Mouse (Mus musculus): ENCODE measurements around the gene Ifna13. TPM values are rescaled to one million over a fixed set of nuclear protein-coding genes. Genes with fewer than 3 reads are reported as not detected.

Gene Ifna13
- total RNA-seq (2023), result not detected

GRCm38 (mm10) chr4:88644359-88644758 lies at the start of gene Ifna13:
Gene Ifna13, minus strand, starts transcription at chr4:88644459.

GRCm38 (mm10) chr4:88691259-88691658 lies 47.0 kb upstream of the Ifna13 start, which contains the start of gene Ifnab:
Gene Ifnab, minus strand, starts transcription at chr4:88691359.

GRCm38 (mm10) chr4:88683812-88684211 lies 39.6 kb upstream of the Ifna13 start, which contains the start of gene Ifna2:
Gene Ifna2, minus strand, starts transcription at chr4:88683912.

DNA sequence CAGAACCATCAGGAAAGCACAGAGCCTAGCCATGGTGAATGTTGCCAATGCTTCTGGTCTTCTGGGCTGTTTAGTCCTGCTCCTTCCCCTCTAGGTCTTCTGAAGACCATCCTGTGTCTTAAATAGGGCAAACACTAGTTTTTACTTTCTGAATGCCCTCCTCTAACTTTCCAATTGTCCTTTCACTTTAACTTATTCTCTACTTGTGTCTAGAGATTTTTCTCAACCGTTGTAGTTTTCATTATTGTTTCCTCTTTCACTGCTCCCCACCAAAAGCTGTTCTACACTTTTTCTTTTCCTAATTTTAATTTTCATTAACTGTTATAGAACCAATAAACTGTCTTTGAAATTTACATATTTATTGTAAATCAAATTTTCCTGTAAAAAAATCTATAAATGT lies 32.6 kb upstream of the Ifna13 start, which contains the start of gene Ifna16:
Gene Ifna16 (minus strand): TSS at position 101 of the 400 bp plus-strand sequence.

DNA sequence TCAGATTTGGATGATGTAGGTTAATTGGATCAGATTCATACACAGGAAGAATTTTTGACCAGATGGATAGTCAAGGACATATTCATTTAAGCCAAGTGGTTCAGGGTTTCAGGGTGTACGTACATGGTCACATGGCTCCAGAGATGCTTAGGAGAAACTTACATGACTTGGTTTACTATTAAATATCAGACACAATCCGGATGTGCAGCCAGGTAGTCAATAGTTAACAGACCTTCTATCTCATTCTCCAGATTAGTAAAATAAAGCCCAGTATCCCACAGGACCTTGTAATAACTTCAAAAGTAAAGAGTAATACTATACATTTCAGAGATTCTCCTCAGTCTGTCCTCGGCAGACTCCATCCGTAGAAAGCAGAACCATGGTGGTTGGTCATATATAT lies 9.9 kb downstream of the Ifna13 start, which contains the start of gene C87499:
Gene C87499 (minus strand): TSS at position 101 of the 400 bp plus-strand sequence.

GRCm38 (mm10) chr4:88603276-88603675 lies 41.0 kb downstream of the Ifna13 start, which contains the start of gene Ifna12:
Gene Ifna12, minus strand, starts transcription at chr4:88603376.

Other genes starting within 250 kb of the Ifna13 start
- under 1 TPM in 1 of 2 experiments, not detected in 1; 0.23 TPM for gene Hacd4, start 205.5 kb downstream of the Ifna13 start, total RNA-seq (2023)
- not detected for gene Ifnb1, start 121.7 kb downstream of the Ifna13 start, total RNA-seq (2023)
- not detected for gene Ifna15, start 86.2 kb downstream of the Ifna13 start, total RNA-seq (2023)
- gene Ifna14, start 72.7 kb downstream of the Ifna13 start, total RNA-seq (2023), result not detected
- not detected for gene Ifna9, start 52.1 kb downstream of the Ifna13 start, total RNA-seq (2023)
- not detected for gene Ifna12, start 41.1 kb downstream of the Ifna13 start, total RNA-seq (2023)
- gene C87499, start 10.0 kb downstream of the Ifna13 start, total RNA-seq (2023), result not detected
- gene Ifna16, start 32.5 kb upstream of the Ifna13 start, total RNA-seq (2023), result not detected
- not detected for gene Ifna2, start 39.5 kb upstream of the Ifna13 start, total RNA-seq (2023)
- not detected for gene Ifnab, start 46.9 kb upstream of the Ifna13 start, total RNA-seq (2023)
- gene Gm26566, start 77.3 kb upstream of the Ifna13 start, total RNA-seq (2023), result not detected
- 10 to 100 TPM; 18.7 to 20.6 TPM for gene Klhl9, start 78.0 kb upstream of the Ifna13 start, total RNA-seq (2023)
- gene Gm13271, start 110.4 kb upstream of the Ifna13 start, total RNA-seq (2023), result not detected
- not detected for gene Gm13283, start 115.7 kb upstream of the Ifna13 start, total RNA-seq (2023)
- not detected for gene Gm13290, start 129.4 kb upstream of the Ifna13 start, total RNA-seq (2023)
- gene Gm13289, start 132.5 kb upstream of the Ifna13 start, total RNA-seq (2023), result not detected
- gene Gm13272, start 135.4 kb upstream of the Ifna13 start, total RNA-seq (2023), result not detected
- gene Ifnz, start 137.7 kb upstream of the Ifna13 start, total RNA-seq (2023), result not detected
- not detected for gene Gm13276, start 141.2 kb upstream of the Ifna13 start, total RNA-seq (2023)
- not detected for gene Gm13277, start 144.2 kb upstream of the Ifna13 start, total RNA-seq (2023)
- not detected for gene Gm13278, start 147.1 kb upstream of the Ifna13 start, total RNA-seq (2023)
- gene Gm13275, start 150.0 kb upstream of the Ifna13 start, total RNA-seq (2023), result not detected
- gene Gm13279, start 152.9 kb upstream of the Ifna13 start, total RNA-seq (2023), result not detected
- gene Gm13285, start 155.2 kb upstream of the Ifna13 start, total RNA-seq (2023), result not detected
- gene Gm13287, start 158.8 kb upstream of the Ifna13 start, total RNA-seq (2023), result not detected
- gene Gm13288, start 161.1 kb upstream of the Ifna13 start, total RNA-seq (2023), result not detected
- not detected for gene Ifna7, start 171.8 kb upstream of the Ifna13 start, total RNA-seq (2023)
- not detected for gene Ifna11, start 175.5 kb upstream of the Ifna13 start, total RNA-seq (2023)
- gene Ifna6, start 183.0 kb upstream of the Ifna13 start, total RNA-seq (2023), result not detected
- not detected for gene Ifna5, start 191.1 kb upstream of the Ifna13 start, total RNA-seq (2023)
- not detected for gene Ifna4, start 197.4 kb upstream of the Ifna13 start, total RNA-seq (2023)
- gene Ifna1, start 205.6 kb upstream of the Ifna13 start, total RNA-seq (2023), result not detected
- not detected for gene Ifne, start 235.7 kb upstream of the Ifna13 start, total RNA-seq (2023)